Comparison of ENCODE assay signal across 32 mouse cellular contexts in the genomic region with DNA sequence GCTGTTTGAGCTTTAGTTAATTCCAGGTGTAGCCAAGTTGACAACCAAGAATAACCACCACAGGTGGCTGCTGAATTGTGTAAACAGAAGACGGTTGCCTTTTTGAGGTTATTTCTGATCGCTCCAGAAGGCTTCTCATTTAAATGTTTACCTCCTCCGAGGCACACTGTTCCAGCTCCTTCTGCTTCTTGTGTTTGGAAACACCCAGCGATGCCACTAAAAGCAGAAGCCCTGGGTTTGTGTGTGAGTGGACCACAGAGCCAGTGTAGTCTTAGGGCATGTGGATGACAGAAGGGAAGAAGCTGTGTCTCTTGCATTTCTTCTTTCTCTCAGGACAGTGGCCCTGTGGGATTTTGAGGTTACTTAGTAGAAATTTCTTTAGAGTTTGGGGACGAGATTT. TPM values are rescaled to one million over a fixed set of nuclear protein-coding genes. Genes with fewer than 3 reads are reported as not detected.
DNase-seq lines count a peak whose midpoint lies in the region; ATAC-seq and TF ChIP-seq lines count a peak whose summit lies in the region.
"Had no signal": no experiment of that assay in that cellular context is flagged by ENCODE, and none has a peak within 500 bp of the region (broad histone marks: within the 10 kb centered on the region; RNA-seq: fewer than 3 reads in every experiment).

No protein-coding gene starts in this region.

- TF ChIP-seq EP300 in lung, postnatal 0 days (IDR thresholded peaks at IDR 0.05): no peak

- 0 out of 2 replicates have a peak overlapping the region, but pooled peaks have one; percentile 20 for H3K27ac ChIP-seq in lung, postnatal 0 days (ENCODE audit: low read length)
- H3K27ac ChIP-seq: embryonic facial prominence, embryonic 10.5 days; embryonic facial prominence, embryonic 15.5 days; forebrain, embryonic 12.5 days; heart, embryonic 10.5 days; hindbrain, embryonic 13.5 days; limb, embryonic 10.5 days; limb, embryonic 15.5 days; liver, embryonic 14.5 days; lung, embryonic 15.5 days; midbrain, embryonic 12.5 days; neural tube, embryonic 13.5 days had no signal

- DNase-seq in frontal cortex, postnatal 25 days (ENCODE audit: low spot score in 2 of 2): no peak
- no peak for DNase-seq in lung, postnatal 0 days (ENCODE audit: low spot score)
- no peak for DNase-seq in lung, postnatal 25 days (ENCODE audit: low spot score)
- DNase-seq in brain, adult 2 months (ENCODE audit: low read depth, low spot score): peak; percentile 46
- DNase-seq in left cerebral cortex, postnatal 4 days: no peak
- DNase-seq in c-Kit-positive CD71-positive TER-119-positive erythroid progenitor cells, embryonic 14.5 days (ENCODE audit: low spot score): no peak
- DNase-seq: adrenal gland, postnatal 14 days; cerebellum, adult 8-10 months; cerebellum, postnatal 25 days; forebrain, postnatal 0 days; gastrocnemius, postnatal 14 days; heart, adult 11 months; heart, postnatal 4 days; kidney, postnatal 36 days; layer of hippocampus, postnatal 36 days; thymus, postnatal 25 days had no signal

- no peaks in the 10 kb centered on the region for H3K27me3 ChIP-seq in lung, postnatal 0 days (replicated peaks; ENCODE audit: insufficient read depth, low read length)
- H3K27me3 ChIP-seq: embryonic facial prominence, embryonic 15.5 days; forebrain, embryonic 12.5 days; hindbrain, embryonic 13.5 days; limb, embryonic 15.5 days; lung, embryonic 15.5 days; megakaryocyte, embryonic 14.5 days; midbrain, embryonic 12.5 days; neural tube, embryonic 13.5 days; Patski had no signal

- H3K4me3 ChIP-seq in lung, postnatal 0 days (ENCODE audit: low read depth, low read length): no peak overlapping the region
- H3K4me3 ChIP-seq: embryonic facial prominence, embryonic 10.5 days; embryonic facial prominence, embryonic 15.5 days; forebrain, embryonic 12.5 days; heart, embryonic 10.5 days; hindbrain, embryonic 13.5 days; limb, embryonic 10.5 days; limb, embryonic 15.5 days; lung, embryonic 15.5 days; megakaryocyte, embryonic 14.5 days; midbrain, embryonic 12.5 days; neural tube, embryonic 13.5 days had no signal

- H3K4me1 ChIP-seq in lung, postnatal 0 days (ENCODE audit: insufficient read depth, low read depth, low read length): peaks cover 6% of the 10 kb centered on the region; the same call in 1 of the 2 replicates
- H3K4me1 ChIP-seq: limb, embryonic 10.5 days; limb, embryonic 15.5 days had no signal

- H3K4me2 ChIP-seq in lung, postnatal 0 days (replicated peaks; ENCODE audit: low read depth, low read length): peak overlapping the region; percentile 4; the same call in 1 of the 2 replicates
- H3K4me2 ChIP-seq: embryonic facial prominence, embryonic 15.5 days; forebrain, embryonic 12.5 days; hindbrain, embryonic 13.5 days; limb, embryonic 15.5 days; midbrain, embryonic 12.5 days; neural tube, embryonic 13.5 days had no signal

- H3K36me3 ChIP-seq in lung, postnatal 0 days (ENCODE audit: insufficient read depth, low read length): no peaks in the 10 kb centered on the region
- H3K36me3 ChIP-seq: embryonic facial prominence, embryonic 10.5 days; embryonic facial prominence, embryonic 15.5 days; forebrain, embryonic 12.5 days; heart, embryonic 10.5 days; hindbrain, embryonic 13.5 days; limb, embryonic 10.5 days; limb, embryonic 15.5 days; lung, embryonic 15.5 days; midbrain, embryonic 12.5 days; neural tube, embryonic 13.5 days had no signal

- ATAC-seq in frontal cortex, adult (ENCODE audit: low TSS enrichment): peak; percentile 53
- ATAC-seq in lung, postnatal 0 days: no peak
- 0 out of 2 replicates have a peak, but pooled peaks have one; percentile 56 for ATAC-seq in monocyte, adult 5-6 weeks (replicated peaks; ENCODE audit: insufficient number of reproducible peaks, low FRiP score, low TSS enrichment, poor library complexity, severe bottlenecking)
- ATAC-seq: forebrain, postnatal 0 days; Patski had no signal

- no peaks in the 10 kb centered on the region for H3K9me3 ChIP-seq in lung, postnatal 0 days (ENCODE audit: low read length)
- H3K9me3 ChIP-seq: embryonic facial prominence, embryonic 10.5 days; embryonic facial prominence, embryonic 15.5 days; forebrain, embryonic 12.5 days; G1E; heart, embryonic 10.5 days; hindbrain, embryonic 13.5 days; limb, embryonic 10.5 days; limb, embryonic 15.5 days; lung, embryonic 15.5 days; megakaryocyte, embryonic 14.5 days; midbrain, embryonic 12.5 days; neural tube, embryonic 13.5 days had no signal

- intact Hi-C loops in left cerebral cortex, postnatal 4 days (cut with DNase I): no loop called here

- WGBS in lung, postnatal 0 days: 45% methylated on average over 5 of the region's 5 CpGs

- TF ChIP-seq CTCF in lung, postnatal 0 days (IDR thresholded peaks at IDR 0.05): no peak

- H3K9ac ChIP-seq in lung, postnatal 0 days (replicated peaks; ENCODE audit: low read depth): no peak overlapping the region
- H3K9ac ChIP-seq: embryonic facial prominence, embryonic 15.5 days; forebrain, embryonic 12.5 days; forebrain, postnatal 0 days; hindbrain, embryonic 13.5 days; limb, embryonic 15.5 days; liver, embryonic 14.5 days; lung, embryonic 15.5 days; midbrain, embryonic 12.5 days; neural tube, embryonic 13.5 days had no signal

RNA-seq across cellular contexts. Expression of gene Lyrm4, which starts 32.9 kb away (rescaled TPM):
- polyA plus RNA-seq in lung, postnatal 0 days (2015; fragmentation: Nextera tagmentation; extraction: Ambion mirVana): 23.5 and 26.7 TPM in 2 replicates
- total RNA-seq in monocyte, adult 5-6 weeks (2017): 3.8 to 6.6 TPM (median 4.9 TPM) in 3 replicates
- 10 to 100 TPM; 17.3 to 19.9 TPM for total RNA-seq in left cerebral cortex, postnatal 4 days (2021)

RNA-seq across cellular contexts. Expression of gene Fars2, which starts 33.1 kb away (rescaled TPM):
- 32.9 and 33.2 TPM in 2 replicates for polyA plus RNA-seq in lung, postnatal 0 days (2015; fragmentation: Nextera tagmentation; extraction: Ambion mirVana)
- 14.6 to 44.5 TPM (median 25.7 TPM) in 3 replicates for total RNA-seq in monocyte, adult 5-6 weeks (2017)
- total RNA-seq in left cerebral cortex, postnatal 4 days (2021): 10 to 100 TPM; 29.5 to 31.5 TPM
